Mouse (Mus musculus) embryonic facial prominence, embryonic 12.5 days (tissue): ENCODE measurements around the gene Bmp5. TPM values are rescaled to one million over a fixed set of nuclear protein-coding genes. Genes with fewer than 3 reads are reported as not detected.
A peak's percentile ranks its signal among the peaks of the same experiment; 100 is the strongest.

Source experiments
- ATAC-seq: fragments of 200-750 bp; cut with Nextera tagmentation; 2 replicates; pipeline ENCODE4 v1.8.0; 2017; ENCODE audit not compliant: insufficient number of reproducible peaks, insufficient read depth, low FRiP score, low TSS enrichment
- H3K27ac ChIP-seq: fragments of 300-500 bp; sonication (generic); 2 replicates; pipeline ENCODE4 v1.5.1; 2016; ENCODE audit warnings: mild to moderate bottlenecking
- H3K27me3 ChIP-seq: fragments of 300-500 bp; sonication (generic); 2 replicates; pipeline ENCODE4 v1.6.1; 2016; ENCODE audit warnings: mild to moderate bottlenecking, moderate library complexity
- H3K36me3 ChIP-seq: fragments of 300-500 bp; sonication (generic); 2 replicates; pipeline ENCODE4 v1.6.1; 2016; ENCODE audit warnings: mild to moderate bottlenecking
- H3K4me1 ChIP-seq: fragments of 300-500 bp; sonication (generic); 2 replicates; pipeline ENCODE4 v1.6.1; 2016
- H3K4me2 ChIP-seq: fragments of 300-500 bp; sonication (generic); replicated peaks from 2 replicates; pipeline ENCODE4 v1.6.1; 2016; ENCODE audit warnings: mild to moderate bottlenecking, moderate library complexity
- H3K4me3 ChIP-seq: fragments of 300-500 bp; sonication (generic); 2 replicates; pipeline ENCODE4 v1.5.1; 2016; ENCODE audit warnings: mild to moderate bottlenecking
- H3K9ac ChIP-seq: fragments of 300-500 bp; sonication (generic); 2 replicates; pipeline ENCODE4 v1.6.1; 2016; ENCODE audit warnings: mild to moderate bottlenecking, moderate library complexity
- H3K9me3 ChIP-seq: fragments of 300-500 bp; sonication (generic); 2 replicates; pipeline ENCODE4 v1.6.1; 2016; ENCODE audit warnings: mild to moderate bottlenecking, moderate library complexity
- WGBS: fragments of 180-500 bp; shearing (Covaris S2); methylation state at CpG from one replicate; pipeline ENCODE4 v1.1.7; 2016; 5-methylcytosine and 5-hydroxymethylcytosine counted together
- polyA plus RNA-seq: library from polyadenylated mRNA; unstranded; fragments of >200 nt; fragmentation: Nextera tagmentation; extraction: Ambion mirVana; gene quantifications from 2 replicates; pipeline ENCODE4 v1.2.1, GENCODE M21; 2016

Gene Bmp5
- 6.4 and 8.0 TPM in 2 replicates for polyA plus RNA-seq

DNA sequence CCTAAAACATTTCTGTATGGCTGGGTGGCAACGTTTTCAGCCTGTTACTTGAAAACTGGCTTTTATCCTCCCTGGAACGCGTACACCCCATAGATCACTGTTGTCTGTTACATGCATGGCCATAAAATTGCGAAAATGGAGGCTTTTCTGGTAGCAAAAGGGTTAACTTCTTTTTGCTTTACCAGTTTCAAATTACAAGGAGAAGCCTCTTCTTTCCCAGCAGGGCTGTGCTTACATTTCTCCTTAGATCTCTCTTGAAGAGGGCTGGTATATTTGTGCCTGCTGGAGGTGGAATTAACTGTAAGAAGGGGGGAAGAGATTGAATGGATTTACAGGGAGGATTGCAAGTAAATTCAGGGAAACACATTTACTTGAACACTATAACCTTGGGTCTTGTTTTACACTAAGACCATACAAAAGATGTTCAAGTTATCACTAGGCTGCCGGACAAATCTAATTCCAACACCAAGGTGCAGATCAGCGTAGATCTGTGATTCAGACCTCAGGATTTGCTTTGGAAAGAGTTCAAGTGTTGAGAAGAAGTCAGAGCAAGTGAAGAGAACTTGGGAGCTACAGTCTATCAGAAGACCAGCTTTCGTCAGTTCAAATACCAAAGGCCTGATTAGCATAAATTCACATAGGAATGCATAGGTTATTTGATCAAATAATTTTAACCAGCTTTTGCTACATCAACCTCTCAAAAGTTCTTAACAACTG, at the start of gene Bmp5:
Gene Bmp5 (plus strand): TSS at position 236 of the 717 bp plus-strand sequence.
- Histone ChIP-seq H3K9ac (peak within 1 kb of the TSS; percentile 44), H3K27me3 (no peaks in the 10 kb centered on the region), H3K4me1 (peaks cover 8% of the 10 kb centered on the region; the same call in 1 of the 2 replicates), H3K9me3 (no peaks in the 10 kb centered on the region), H3K27ac (peak within 1 kb of the TSS; percentile 12; the same call in 1 of the 2 replicates), H3K36me3 (no peaks in the 10 kb centered on the region), H3K4me2 (peak within 1 kb of the TSS; percentile 49), H3K4me3 (peak within 1 kb of the TSS; percentile 38)
- no peak for ATAC-seq
- WGBS, result 4% methylated on average over 7 of the region's 7 CpGs

DNA sequence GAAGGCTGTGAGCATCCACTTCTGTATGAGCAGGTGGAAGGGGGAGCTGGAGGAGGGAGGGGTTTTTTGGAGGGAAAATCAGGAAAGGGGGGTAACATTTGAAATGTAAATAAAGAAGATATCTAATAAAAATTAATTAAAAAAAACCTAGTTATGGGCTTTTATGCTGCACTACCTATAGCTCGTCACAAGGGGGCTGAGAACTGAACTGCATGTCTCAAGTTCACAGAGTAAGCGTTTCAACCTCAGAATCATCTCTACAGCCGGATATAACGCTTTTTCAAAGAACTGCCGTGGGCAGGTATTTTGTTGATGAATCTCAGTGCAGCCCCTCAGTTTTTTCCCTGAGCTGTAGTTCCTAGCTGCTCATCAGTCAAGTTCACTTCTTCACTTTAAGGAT, 15.1 kb upstream of the Bmp5 start:
- no peak for ATAC-seq
- Histone ChIP-seq H3K36me3 (no peaks in the 10 kb centered on the region), H3K4me1 (no peaks in the 10 kb centered on the region), H3K9ac (no peak overlapping the region), H3K27ac (no peak overlapping the region), H3K4me3 (no peak overlapping the region), H3K27me3 (no peaks in the 10 kb centered on the region), H3K4me2 (no peak overlapping the region), H3K9me3 (no peaks in the 10 kb centered on the region)
- WGBS, result 27% methylated on average over 5 of the region's 5 CpGs

- H3K27me3 ChIP-seq, result no peaks in the 10 kb centered on the region
- H3K4me1 ChIP-seq, result no peaks in the 10 kb centered on the region
- H3K4me3 ChIP-seq, result no peak overlapping the region
- no peak overlapping the region for H3K9ac ChIP-seq
- no peak overlapping the region for H3K27ac ChIP-seq
- no peak overlapping the region for H3K4me2 ChIP-seq
- ATAC-seq, result no peak
- no peaks in the 10 kb centered on the region for H3K9me3 ChIP-seq
- WGBS, result 89% methylated on average over 2 of the region's 2 CpGs
- H3K36me3 ChIP-seq, result no peaks in the 10 kb centered on the region
Measured at GRCm38 (mm10) chr9:75761567-75761966, 13.6 kb upstream of the Bmp5 start.

GRCm38 (mm10) chr9:75762487-75762886, 12.7 kb upstream of the Bmp5 start:
- Histone ChIP-seq H3K27ac (no peak overlapping the region), H3K36me3 (no peaks in the 10 kb centered on the region), H3K4me3 (no peak overlapping the region), H3K4me2 (no peak overlapping the region), H3K9ac (no peak overlapping the region), H3K9me3 (no peaks in the 10 kb centered on the region), H3K27me3 (no peaks in the 10 kb centered on the region), H3K4me1 (no peaks in the 10 kb centered on the region)
- WGBS, result 32% methylated on average over 5 of the region's 5 CpGs
- ATAC-seq, result no peak

DNA sequence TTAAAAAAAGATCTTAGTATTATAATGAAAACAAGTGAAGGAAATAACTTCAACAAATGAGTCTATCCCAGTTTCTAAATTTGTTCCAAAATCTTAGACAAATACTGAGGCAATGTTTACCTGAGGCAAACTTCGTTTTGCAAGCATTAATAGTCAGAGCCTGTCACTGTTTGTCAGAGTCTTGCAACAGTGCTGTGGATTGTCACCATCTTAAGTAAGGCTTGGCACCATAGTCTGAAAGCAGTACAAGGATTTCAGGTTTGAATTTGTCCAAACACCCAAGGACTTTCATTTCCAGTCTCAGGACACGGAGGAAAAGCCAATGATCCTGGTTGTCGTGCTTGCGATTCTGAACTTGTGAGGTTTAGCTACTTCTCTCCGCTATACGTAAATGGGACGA, 10.4 kb upstream of the Bmp5 start:
- Histone ChIP-seq H3K9ac (no peak overlapping the region), H3K27ac (no peak overlapping the region), H3K4me1 (no peaks in the 10 kb centered on the region), H3K36me3 (no peaks in the 10 kb centered on the region), H3K9me3 (no peaks in the 10 kb centered on the region), H3K27me3 (no peaks in the 10 kb centered on the region), H3K4me3 (no peak overlapping the region), H3K4me2 (no peak overlapping the region)
- 89% methylated on average over 7 of the region's 7 CpGs for WGBS
- ATAC-seq, result no peak

- Histone ChIP-seq H3K9ac (no peak overlapping the region), H3K4me2 (no peak overlapping the region), H3K4me3 (no peak overlapping the region), H3K27ac (no peak overlapping the region), H3K36me3 (no peaks in the 10 kb centered on the region), H3K27me3 (no peaks in the 10 kb centered on the region), H3K4me1 (no peaks in the 10 kb centered on the region), H3K9me3 (no peaks in the 10 kb centered on the region)
- no peak for ATAC-seq
- 80% methylated on average over 5 of the region's 5 CpGs for WGBS
Measured at GRCm38 (mm10) chr9:75766521-75766920, 8.6 kb upstream of the Bmp5 start.

GRCm38 (mm10) chr9:75769042-75769441, 6.1 kb upstream of the Bmp5 start:
- WGBS, result 69% methylated on average over 3 of the region's 3 CpGs

DNA sequence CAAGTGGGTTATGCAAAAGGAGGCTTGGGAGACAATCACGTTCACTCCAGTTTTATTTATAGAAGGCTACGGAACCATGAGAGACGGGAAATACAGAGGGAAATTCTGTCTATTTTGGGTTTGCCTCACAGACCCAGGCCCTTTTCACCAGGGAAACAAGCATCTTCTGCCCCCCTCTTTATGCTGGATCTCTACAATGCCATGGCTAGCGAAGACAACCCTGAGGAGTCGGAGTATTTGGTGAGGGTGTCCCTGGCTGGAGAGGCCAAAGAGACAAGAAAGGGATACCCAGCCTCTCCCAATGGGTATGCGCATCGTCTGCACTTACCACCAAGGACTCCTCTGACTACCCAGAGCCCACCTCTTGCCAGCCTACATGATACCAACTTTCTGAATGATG, 989 bp downstream of the Bmp5 start:
- H3K27ac ChIP-seq, result no peak overlapping the region
- H3K4me3 ChIP-seq, result peak overlapping the region; percentile 38
- H3K36me3 ChIP-seq, result no peaks in the 10 kb centered on the region
- H3K4me2 ChIP-seq, result peak overlapping the region; percentile 49
- no peaks in the 10 kb centered on the region for H3K9me3 ChIP-seq
- ATAC-seq, result no peak
- peak overlapping the region; percentile 44 for H3K9ac ChIP-seq
- WGBS, result 19% methylated on average over 7 of the region's 7 CpGs
- H3K4me1 ChIP-seq, result peaks cover 11% of the 10 kb centered on the region; the same call in 1 of the 2 replicates
- no peaks in the 10 kb centered on the region for H3K27me3 ChIP-seq

More at GRCm38 (mm10) chr9:75769042-75769441, 6.1 kb upstream of the Bmp5 start:
- H3K4me1 ChIP-seq, result 0 out of 2 replicates have a peak, but pooled peaks cover 3% of the 10 kb centered on the region
- no peak overlapping the region for H3K4me2 ChIP-seq
- H3K9me3 ChIP-seq, result no peaks in the 10 kb centered on the region
- no peaks in the 10 kb centered on the region for H3K36me3 ChIP-seq
- no peaks in the 10 kb centered on the region for H3K27me3 ChIP-seq
- no peak overlapping the region for H3K9ac ChIP-seq
- ATAC-seq, result no peak
- no peak overlapping the region for H3K4me3 ChIP-seq
- no peak overlapping the region for H3K27ac ChIP-seq

GRCm38 (mm10) chr9:75778762-75779346, 3.7 kb downstream of the Bmp5 start:
- Histone ChIP-seq H3K9ac (no peak overlapping the region), H3K4me3 (peak overlapping the region; percentile 19)

GRCm38 (mm10) chr9:75780558-75781276, 5.6 kb downstream of the Bmp5 start:
- Histone ChIP-seq H3K4me3 (no peak overlapping the region), H3K27ac (no peak overlapping the region), H3K9ac (no peak overlapping the region), H3K9me3 (no peaks in the 10 kb centered on the region), H3K36me3 (no peaks in the 10 kb centered on the region), H3K4me1 (peaks cover 10% of the 10 kb centered on the region; the same call in 1 of the 2 replicates), H3K4me2 (peak overlapping the region; percentile 29; the same call in 1 of the 2 replicates), H3K27me3 (no peaks in the 10 kb centered on the region)
- 9% methylated on average over 5 of the region's 5 CpGs for WGBS
- no peak for ATAC-seq

More at GRCm38 (mm10) chr9:75778762-75779346, 3.7 kb downstream of the Bmp5 start:
- no peak overlapping the region for H3K27ac ChIP-seq
- no peaks in the 10 kb centered on the region for H3K9me3 ChIP-seq
- H3K27me3 ChIP-seq, result no peaks in the 10 kb centered on the region
- H3K36me3 ChIP-seq, result no peaks in the 10 kb centered on the region
- peak overlapping the region; percentile 35 for H3K4me2 ChIP-seq
- WGBS, result 28% methylated on average over 9 of the region's 9 CpGs
- H3K4me1 ChIP-seq, result peaks cover 16% of the 10 kb centered on the region; the same call in 1 of the 2 replicates
- no peak for ATAC-seq

DNA sequence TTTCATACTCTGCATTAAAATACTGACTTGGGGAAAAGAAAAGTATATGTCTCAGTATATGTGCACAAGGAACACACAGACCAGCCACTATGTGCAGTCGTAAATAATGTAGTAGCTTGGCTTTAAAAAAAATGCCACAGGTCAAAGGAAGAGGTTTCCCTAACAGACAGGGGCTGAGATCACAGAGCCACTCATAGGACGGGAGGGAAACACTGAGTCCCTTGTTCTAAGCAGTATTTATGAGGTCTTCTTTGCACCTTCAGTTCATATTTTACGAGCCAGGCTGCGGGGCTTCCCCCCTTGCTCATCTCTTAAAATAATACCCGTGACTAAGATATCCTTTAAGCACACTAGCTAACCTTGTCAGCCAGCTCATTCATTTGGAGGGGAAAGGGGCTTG, 6.4 kb downstream of the Bmp5 start:
- H3K4me3 ChIP-seq, result no peak overlapping the region
- H3K36me3 ChIP-seq, result no peaks in the 10 kb centered on the region
- ATAC-seq, result no peak
- no peaks in the 10 kb centered on the region for H3K9me3 ChIP-seq
- H3K9ac ChIP-seq, result no peak overlapping the region
- no peaks in the 10 kb centered on the region for H3K27me3 ChIP-seq
- WGBS, result 18% methylated on average over 5 of the region's 5 CpGs
- H3K27ac ChIP-seq, result 0 out of 2 replicates have a peak overlapping the region, but pooled peaks have one; percentile 11
- peak overlapping the region; percentile 25; the same call in 1 of the 2 replicates for H3K4me2 ChIP-seq
- H3K4me1 ChIP-seq, result peaks cover 10% of the 10 kb centered on the region; the same call in 1 of the 2 replicates
